Mouse (Mus musculus) neural tube, embryonic 14.5 days (tissue): ENCODE results near the gene Fignl2. TPM values are rescaled to one million over a fixed set of nuclear protein-coding genes. Genes with fewer than 3 reads are reported as not detected.
A peak's percentile ranks its signal among the peaks of the same experiment; 100 is the strongest.

Experiments
- ATAC-seq: fragments of 200-750 bp; cut with Nextera tagmentation; 2 replicates; pipeline ENCODE4 v1.8.0; 2017; ENCODE audit warnings: low read depth, mild to moderate bottlenecking, moderate TSS enrichment, moderate library complexity
- H3K27ac ChIP-seq: fragments of 300-500 bp; sonication (generic); 2 replicates; pipeline ENCODE4 v1.5.1; 2014; ENCODE audit warnings: low read depth, mild to moderate bottlenecking, control low read depth, low read length, moderate library complexity, mixed read lengths
- H3K27me3 ChIP-seq: fragments of 300-500 bp; sonication (generic); 2 replicates; pipeline ENCODE4 v1.6.1; 2014; ENCODE audit warnings: low read length; ENCODE audit not compliant: control insufficient read depth, insufficient read depth
- H3K36me3 ChIP-seq: fragments of 300-500 bp; sonication (generic); 2 replicates; pipeline ENCODE4 v1.6.1; 2014; ENCODE audit warnings: low read length, mixed read lengths; ENCODE audit not compliant: control insufficient read depth, insufficient read depth
- H3K4me1 ChIP-seq: fragments of 300-500 bp; sonication (generic); 2 replicates; pipeline ENCODE4 v1.6.1; 2014; ENCODE audit warnings: low read length; ENCODE audit not compliant: control insufficient read depth, insufficient read depth
- H3K4me2 ChIP-seq: fragments of 300-500 bp; sonication (generic); 2 replicates; pipeline ENCODE4 v1.6.1; 2014; ENCODE audit warnings: mild to moderate bottlenecking, low read depth, low read length, control low read depth
- H3K4me3 ChIP-seq: fragments of 300-500 bp; sonication (generic); 2 replicates; pipeline ENCODE4 v1.5.1; 2014; ENCODE audit warnings: low read depth, low read length, control low read depth, mixed read lengths
- H3K9ac ChIP-seq: fragments of 300-500 bp; sonication (generic); replicated peaks from 2 replicates; pipeline ENCODE4 v1.6.1; 2014; ENCODE audit warnings: low read depth, mild to moderate bottlenecking, control low read depth, low read length, mixed read lengths
- H3K9me3 ChIP-seq: fragments of 300-500 bp; sonication (generic); 2 replicates; pipeline ENCODE4 v1.6.1; 2016; ENCODE audit warnings: low read length; ENCODE audit not compliant: control insufficient read depth
- WGBS: fragments of 180-500 bp; shearing (Covaris S2); extraction: QIAGEN DNeasy Blood & Tissue Kit; methylation state at CpG from one replicate; pipeline ENCODE4 v1.1.7; 2014; 5-methylcytosine and 5-hydroxymethylcytosine counted together
- polyA plus RNA-seq: library from polyadenylated mRNA; unstranded; fragments of >200 nt; fragmentation: Nextera tagmentation; extraction: Ambion mirVana; gene quantifications from 2 replicates; pipeline ENCODE4 v1.2.1, GENCODE M21; 2014

Gene Fignl2
- polyA plus RNA-seq = 0.12 and 0.33 TPM in 2 replicates

GRCm38 (mm10) chr15:101077813-101078730 lies at the start of gene Fignl2:
Gene Fignl2 (minus strand): TSS chr15:101078567.
- Histone ChIP-seq H3K36me3 (no peaks in the 10 kb centered on the region), H3K4me2 (peak within 1 kb of the TSS; percentile 75), H3K4me3 (peak within 1 kb of the TSS; percentile 66), H3K9me3 (no peaks in the 10 kb centered on the region), H3K27ac (peak within 1 kb of the TSS; percentile 87), H3K27me3 (no peaks in the 10 kb centered on the region), H3K9ac (peak within 1 kb of the TSS; percentile 90), H3K4me1 (peaks cover 22% of the 10 kb centered on the region; the same call in 1 of the 2 replicates)
- peak; percentile 3; the same call in 1 of the 2 replicates for ATAC-seq
- WGBS = under 1% methylated on average over 60 of the region's 96 CpGs

GRCm38 (mm10) chr15:101126876-101127544 lies 48.6 kb upstream of the Fignl2 start:
- Histone ChIP-seq H3K27ac (no peak overlapping the region), H3K9me3 (no peaks in the 10 kb centered on the region), H3K27me3 (peaks cover 20% of the 10 kb centered on the region), H3K9ac (no peak overlapping the region), H3K36me3 (no peaks in the 10 kb centered on the region), H3K4me3 (no peak overlapping the region), H3K4me2 (no peak overlapping the region), H3K4me1 (peaks cover 10% of the 10 kb centered on the region; the same call in 1 of the 2 replicates)
- WGBS = 83% methylated on average over 11 of the region's 12 CpGs
- ATAC-seq = no peak

- Histone ChIP-seq H3K36me3 (no peaks in the 10 kb centered on the region), H3K4me3 (no peak overlapping the region), H3K27ac (no peak overlapping the region), H3K9me3 (no peaks in the 10 kb centered on the region), H3K9ac (no peak overlapping the region), H3K4me1 (peaks cover 5% of the 10 kb centered on the region; the same call in 1 of the 2 replicates), H3K27me3 (peaks cover 20% of the 10 kb centered on the region), H3K4me2 (no peak overlapping the region)
- WGBS = 93% methylated on average over 6 of the region's 6 CpGs
- no peak for ATAC-seq
These were observed 47.2 kb upstream of the Fignl2 start for GRCm38 (mm10) chr15:101125561-101125960.

- Histone ChIP-seq H3K9me3 (no peaks in the 10 kb centered on the region), H3K4me1 (no peaks in the 10 kb centered on the region), H3K9ac (no peak overlapping the region), H3K36me3 (no peaks in the 10 kb centered on the region), H3K4me3 (no peak overlapping the region), H3K4me2 (no peak overlapping the region), H3K27ac (no peak overlapping the region), H3K27me3 (0 out of 2 replicates have a peak, but pooled peaks cover 4% of the 10 kb centered on the region)
- 19% methylated on average over 4 of the region's 4 CpGs for WGBS
- ATAC-seq = no peak
These were observed 44.8 kb upstream of the Fignl2 start for GRCm38 (mm10) chr15:101123202-101123601.

- H3K36me3 ChIP-seq = no peaks in the 10 kb centered on the region
- no peak for ATAC-seq
These were observed 43.9 kb upstream of the Fignl2 start for GRCm38 (mm10) chr15:101122290-101122589.

GRCm38 (mm10) chr15:101121411-101122289 lies 43.3 kb upstream of the Fignl2 start:
- Histone ChIP-seq H3K4me1 (no peaks in the 10 kb centered on the region), H3K27me3 (no peaks in the 10 kb centered on the region), H3K4me2 (no peak overlapping the region), H3K9me3 (no peaks in the 10 kb centered on the region), H3K9ac (no peak overlapping the region), H3K4me3 (no peak overlapping the region), H3K36me3 (no peaks in the 10 kb centered on the region), H3K27ac (no peak overlapping the region)
- 79% methylated on average over 9 of the region's 9 CpGs for WGBS
- no peak for ATAC-seq

More at GRCm38 (mm10) chr15:101122290-101122589, 43.9 kb upstream of the Fignl2 start:
- 28% methylated on average over 2 of the region's 2 CpGs for WGBS
- H3K9ac ChIP-seq = no peak overlapping the region
- no peak overlapping the region for H3K27ac ChIP-seq
- H3K4me2 ChIP-seq = no peak overlapping the region
- no peaks in the 10 kb centered on the region for H3K4me1 ChIP-seq
- no peaks in the 10 kb centered on the region for H3K9me3 ChIP-seq
- H3K27me3 ChIP-seq = no peaks in the 10 kb centered on the region
- no peak overlapping the region for H3K4me3 ChIP-seq

GRCm38 (mm10) chr15:101118399-101119125 lies 40.2 kb upstream of the Fignl2 start:
- no peak for ATAC-seq
- Histone ChIP-seq H3K4me3 (no peak overlapping the region), H3K27ac (no peak overlapping the region), H3K4me2 (no peak overlapping the region), H3K4me1 (no peaks in the 10 kb centered on the region), H3K27me3 (no peaks in the 10 kb centered on the region), H3K9ac (no peak overlapping the region), H3K36me3 (no peaks in the 10 kb centered on the region), H3K9me3 (no peaks in the 10 kb centered on the region)
- 62% methylated on average over 14 of the region's 14 CpGs for WGBS

- ATAC-seq = no peak
- WGBS = 86% methylated on average over 5 of the region's 5 CpGs
These were observed 37.2 kb upstream of the Fignl2 start, which contains the start of gene Ankrd33 for GRCm38 (mm10) chr15:101115511-101116110. Gene Ankrd33 (plus strand): TSS chr15:101115755.

More at GRCm38 (mm10) chr15:101115511-101116110, 37.2 kb upstream of the Fignl2 start, which contains the start of gene Ankrd33:
- Histone ChIP-seq H3K4me3 (no peak within 1 kb of the TSS), H3K36me3 (no peaks in the 10 kb centered on the region), H3K4me2 (no peak within 1 kb of the TSS), H3K9me3 (no peaks in the 10 kb centered on the region), H3K9ac (no peak within 1 kb of the TSS), H3K27ac (no peak within 1 kb of the TSS), H3K27me3 (no peaks in the 10 kb centered on the region), H3K4me1 (no peaks in the 10 kb centered on the region)
